Mouse (Mus musculus) adrenal gland, adult (tissue): ENCODE measurements at regions not wholly inside any gene's neighbourhood (a gene's known extent, or its start where the extent isn't known, plus 50 kb on each side); places are given as distances from the start of the nearest gene placed in this dataset.
A peak's percentile ranks its signal among the peaks of the same experiment; 100 is the strongest.

Experiments used
- DNase-seq, 2 experiments: peaks; one replicate each; pipeline ENCODE4 v3.0.0; 2022 to 2023; ENCODE audit warnings: low spot score in 1 of 2; ENCODE audit not compliant: inconsistent age in 2 of 2

GRCm38 (mm10) chr4:54601671-54602512 lies 343.0 kb upstream of the Zfp462 start:
- DNase-seq, result peak in 1 of 2 experiments; percentile 37

- DNase-seq, result no peak
These were observed 342.2 kb upstream of the Zfp462 start for GRCm38 (mm10) chr4:54602513-54603205.

GRCm38 (mm10) chr4:54610101-54610500 lies 334.7 kb upstream of the Zfp462 start:
- DNase-seq, result no peak

- no peak for DNase-seq
These were observed 332.6 kb upstream of the Zfp462 start for GRCm38 (mm10) chr4:54611990-54612980.

- DNase-seq, result no peak
These were observed 331.8 kb upstream of the Zfp462 start for GRCm38 (mm10) chr4:54613076-54613475.

GRCm38 (mm10) chr4:54613611-54614010 lies 331.2 kb upstream of the Zfp462 start:
- DNase-seq, result no peak

GRCm38 (mm10) chr4:54615886-54616285 lies 329.0 kb upstream of the Zfp462 start:
- no peak for DNase-seq

GRCm38 (mm10) chr4:54624024-54624873 lies 320.6 kb upstream of the Zfp462 start:
- DNase-seq, result no peak

GRCm38 (mm10) chr4:54636986-54637641 lies 307.7 kb upstream of the Zfp462 start:
- no peak for DNase-seq

- peak in 1 of 2 experiments; percentile 61 for DNase-seq
These were observed 298.8 kb upstream of the Zfp462 start for GRCm38 (mm10) chr4:54646033-54646432.

- DNase-seq, result peak in 1 of 2 experiments; percentile 74
These were observed 298.4 kb upstream of the Zfp462 start for GRCm38 (mm10) chr4:54646459-54646858.

GRCm38 (mm10) chr4:54648254-54648653 lies 296.6 kb upstream of the Zfp462 start:
- DNase-seq, result peak in 1 of 2 experiments; percentile 41

GRCm38 (mm10) chr4:54651646-54652110 lies 293.2 kb upstream of the Zfp462 start:
- no peak for DNase-seq

- peak; percentile 20 to 64 for DNase-seq
These were observed 292.5 kb upstream of the Zfp462 start for GRCm38 (mm10) chr4:54652111-54653021.

GRCm38 (mm10) chr4:54653097-54653776 lies 291.6 kb upstream of the Zfp462 start:
- peak in 1 of 2 experiments; percentile 15 for DNase-seq
